Comparison of ENCODE assay signal across 8 mouse cellular contexts in the genomic region with DNA sequence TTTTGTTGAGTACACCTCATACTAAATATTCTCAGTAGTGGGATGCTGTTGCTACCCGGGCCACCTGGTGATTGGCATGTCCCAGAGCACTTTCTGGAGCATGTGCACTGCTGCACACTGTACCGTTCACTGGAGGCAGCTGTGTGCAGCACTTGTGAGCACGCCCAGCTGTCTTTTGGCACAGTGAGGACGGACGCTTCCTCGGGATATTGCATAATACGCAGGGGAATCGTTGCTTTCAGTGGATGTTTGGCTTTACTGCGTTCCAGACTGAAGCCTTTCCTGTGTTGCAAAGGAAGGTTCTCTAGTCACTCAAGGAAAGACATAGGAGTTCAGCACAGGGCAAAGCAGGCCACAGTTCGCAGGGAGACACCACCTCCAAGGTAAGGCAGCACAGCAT.
A peak's percentile ranks its signal among the peaks of the same experiment; 100 is the strongest.
DNase-seq lines count a peak whose midpoint lies in the region; ATAC-seq and TF ChIP-seq lines count a peak whose summit lies in the region.

No protein-coding gene starts in this region.

- TF ChIP-seq CTCF in C2C12 (IDR thresholded peaks at IDR 0.05; ENCODE audit: control insufficient read depth, insufficient read depth, insufficient read length): no peak
- no peak for TF ChIP-seq CTCF in lung, embryonic 14.5 days (IDR thresholded peaks at IDR 0.05; ENCODE audit: low read depth)

- H3K36me3 ChIP-seq in C2C12 (ENCODE audit: control insufficient read depth, insufficient read depth): peaks cover 39% of the 10 kb centered on the region
- H3K36me3 ChIP-seq in lung, embryonic 14.5 days (ENCODE audit: insufficient read depth): no peaks in the 10 kb centered on the region

- H3K4me1 ChIP-seq in lung, embryonic 14.5 days (ENCODE audit: insufficient read depth): peaks cover 16% of the 10 kb centered on the region

- 34% methylated on average over 10 of the region's 10 CpGs for WGBS in lung, embryonic 14.5 days

- peak overlapping the region; percentile 78; the same call in 1 of the 2 replicates for H3K27ac ChIP-seq in lung, embryonic 14.5 days (ENCODE audit: low read depth)

- peak; percentile 41 for DNase-seq in brain, adult 2 months (ENCODE audit: low read depth, low spot score)
- peak; percentile 80 to 81 for DNase-seq in heart, postnatal 10 days
- DNase-seq in lung, embryonic 14.5 days: peak; percentile 91
- DNase-seq in layer of hippocampus, postnatal 36 days: no peak
- no peak for DNase-seq in spleen, adult 18-20 months
- DNase-seq in layer of hippocampus, adult 9-10 months (ENCODE audit: low spot score): no peak

- intact Hi-C loops in heart, postnatal 10 days (cut with DNase I): no loop called here

- H3K27me3 ChIP-seq in C2C12 (ENCODE audit: control insufficient read depth, insufficient read depth, insufficient read length): no peaks in the 10 kb centered on the region
- H3K27me3 ChIP-seq in lung, embryonic 14.5 days (ENCODE audit: insufficient read depth, low read length): no peaks in the 10 kb centered on the region

- no peak overlapping the region for H3ac ChIP-seq in C2C12 (ENCODE audit: control insufficient read depth, insufficient read length, low read depth)

- no peaks in the 10 kb centered on the region for H3K79me2 ChIP-seq in C2C12 (ENCODE audit: control insufficient read depth, insufficient read depth)

- H3K9me3 ChIP-seq in lung, embryonic 14.5 days (ENCODE audit: low read depth, low read length): no peaks in the 10 kb centered on the region

- no peak overlapping the region for H3K9ac ChIP-seq in lung, embryonic 14.5 days

- no peak overlapping the region for H3K4me2 ChIP-seq in lung, embryonic 14.5 days

- peak; percentile 86 for ATAC-seq in lung, embryonic 14.5 days (ENCODE audit: insufficient read depth)
- no peak for ATAC-seq in erythroid progenitor cell, adult 5-6 weeks (replicated peaks; ENCODE audit: low FRiP score, poor library complexity, severe bottlenecking)

- no peak overlapping the region for H3K4me3 ChIP-seq in C2C12 (ENCODE audit: insufficient read depth, poor library complexity, severe bottlenecking)
- H3K4me3 ChIP-seq in lung, embryonic 14.5 days (ENCODE audit: low read depth, low read length): no peak overlapping the region

- no peaks in the 10 kb centered on the region for H3K79me3 ChIP-seq in C2C12 (ENCODE audit: low read depth)

TF ChIP-seq in C2C12, 6 proteins besides CTCF, POLR2A, EP300 and RAD21:
- peak; percentile 49 for TF ChIP-seq CEBPB (IDR thresholded peaks at IDR 0.05; ENCODE audit: low read depth)
- TF ChIP-seq USF1 (IDR thresholded peaks at IDR 0.05; ENCODE audit: low read depth): no peak
- no peak for TF ChIP-seq MYOD1 (IDR thresholded peaks at IDR 0.05; ENCODE audit: control insufficient read depth, insufficient read length, low read depth)

Comparison
In these comparisons a context has a peak if more than half of its experiments do, and no peak if none do; other contexts are left out.
1. DNase-seq: peak in brain, adult 2 months (single experiment), heart, postnatal 10 days (2 of 2) and lung, embryonic 14.5 days (single experiment); none in layer of hippocampus, postnatal 36 days (0 of 2), spleen, adult 18-20 months (0 of 2) and layer of hippocampus, adult 9-10 months (single experiment).